Mouse (Mus musculus) kidney, embryonic 14.5 days (tissue): Measurements from ENCODE around the gene Akap2. TPM values are rescaled to one million over a fixed set of nuclear protein-coding genes. Genes with fewer than 3 reads are reported as not detected.

Experiments
- ATAC-seq: fragments of 200-750 bp; cut with Nextera tagmentation; 2 replicates; pipeline ENCODE4 v1.8.0; 2017; ENCODE audit warnings: moderate number of reproducible peaks, mild to moderate bottlenecking, moderate TSS enrichment, moderate library complexity; ENCODE audit not compliant: low FRiP score, low TSS enrichment
- H3K27ac ChIP-seq: fragments of 300-500 bp; sonication (generic); 2 replicates; pipeline ENCODE4 v1.5.1; 2014; ENCODE audit warnings: low read depth, mild to moderate bottlenecking, low read length, moderate library complexity, mixed read lengths
- H3K27me3 ChIP-seq: fragments of 300-500 bp; sonication (generic); 2 replicates; pipeline ENCODE4 v1.6.1; 2014; ENCODE audit warnings: mild to moderate bottlenecking, low read length; ENCODE audit not compliant: control insufficient read depth, insufficient read depth
- H3K36me3 ChIP-seq: fragments of 300-500 bp; sonication (generic); 2 replicates; pipeline ENCODE4 v1.6.1; 2014; ENCODE audit warnings: low read length, mixed read lengths; ENCODE audit not compliant: control insufficient read depth, insufficient read depth
- H3K4me1 ChIP-seq: fragments of 300-500 bp; sonication (generic); 2 replicates; pipeline ENCODE4 v1.6.1; 2014; ENCODE audit warnings: low read length, mixed read lengths; ENCODE audit not compliant: control insufficient read depth, insufficient read depth
- H3K4me2 ChIP-seq: fragments of 300-500 bp; sonication (generic); replicated peaks from 2 replicates; pipeline ENCODE4 v1.6.1; 2014; ENCODE audit warnings: low read depth, mild to moderate bottlenecking, low read length
- H3K4me3 ChIP-seq: fragments of 300-500 bp; sonication (generic); 2 replicates; pipeline ENCODE4 v1.5.1; 2014; ENCODE audit warnings: mild to moderate bottlenecking, low read length
- H3K9ac ChIP-seq: fragments of 300-500 bp; sonication (generic); 2 replicates; pipeline ENCODE4 v1.6.1; 2014; ENCODE audit warnings: low read depth, mild to moderate bottlenecking, low read length, moderate library complexity
- H3K9me3 ChIP-seq: fragments of 300-500 bp; sonication (generic); 2 replicates; pipeline ENCODE4 v1.6.1; 2016; ENCODE audit warnings: low read length; ENCODE audit not compliant: control insufficient read depth
- WGBS: fragments of 180-500 bp; shearing (Covaris S2); extraction: QIAGEN DNeasy Blood & Tissue Kit; methylation state at CpG from one replicate; pipeline ENCODE4 v1.1.7; 2014; 5-methylcytosine and 5-hydroxymethylcytosine counted together
- polyA plus RNA-seq: library from polyadenylated mRNA; unstranded; fragments of >200 nt; fragmentation: Nextera tagmentation; extraction: Ambion mirVana; gene quantifications from 2 replicates; pipeline ENCODE4 v1.2.1, GENCODE M21; 2014

Akap2 gene
- polyA plus RNA-seq, 1 experiment from 2014 or later = 24.0 TPM

GRCm38 (mm10) chr4:57821556-57822356 is 104.3 kb downstream of the Akap2 start:
- peak overlapping the region; percentile 18; the same call in 1 of the 2 replicates for H3K4me2 ChIP-seq
- H3K4me1 ChIP-seq = peaks cover 6% of the 10 kb centered on the region; the same call in 1 of the 2 replicates
- H3K9ac ChIP-seq = no peak overlapping the region; the same call in 1 of the 2 replicates
- H3K27ac ChIP-seq = peak overlapping the region; percentile 12; the same call in 1 of the 2 replicates
- no peaks in the 10 kb centered on the region for H3K9me3 ChIP-seq
- H3K36me3 ChIP-seq = no peaks in the 10 kb centered on the region
- no peak overlapping the region for H3K4me3 ChIP-seq
- 11% methylated on average over 11 of the region's 11 CpGs for WGBS
- ATAC-seq = peak; percentile 57; the same call in 1 of the 2 replicates
- H3K27me3 ChIP-seq = no peaks in the 10 kb centered on the region

GRCm38 (mm10) chr4:57822641-57823040 is 105.2 kb downstream of the Akap2 start:
- WGBS = 93% methylated on average over 5 of the region's 5 CpGs
- no peak overlapping the region for H3K4me3 ChIP-seq
- no peak overlapping the region for H3K4me2 ChIP-seq
- no peak overlapping the region for H3K27ac ChIP-seq
- ATAC-seq = no peak
- H3K4me1 ChIP-seq = peaks cover 6% of the 10 kb centered on the region; the same call in 1 of the 2 replicates
- H3K36me3 ChIP-seq = no peaks in the 10 kb centered on the region
- no peak overlapping the region for H3K9ac ChIP-seq
- no peaks in the 10 kb centered on the region for H3K27me3 ChIP-seq
- no peaks in the 10 kb centered on the region for H3K9me3 ChIP-seq

GRCm38 (mm10) chr4:57824626-57825240 is 107.3 kb downstream of the Akap2 start:
- no peak overlapping the region for H3K4me2 ChIP-seq
- H3K4me1 ChIP-seq = peaks cover 6% of the 10 kb centered on the region; the same call in 1 of the 2 replicates
- no peaks in the 10 kb centered on the region for H3K36me3 ChIP-seq
- H3K4me3 ChIP-seq = no peak overlapping the region
- H3K27me3 ChIP-seq = no peaks in the 10 kb centered on the region
- WGBS = 29% methylated on average over 8 of the region's 8 CpGs
- H3K27ac ChIP-seq = no peak overlapping the region
- H3K9ac ChIP-seq = no peak overlapping the region
- H3K9me3 ChIP-seq = no peaks in the 10 kb centered on the region
- ATAC-seq = no peak

- H3K9ac ChIP-seq = no peak overlapping the region
- peaks cover 6% of the 10 kb centered on the region; the same call in 1 of the 2 replicates for H3K4me1 ChIP-seq
- H3K36me3 ChIP-seq = no peaks in the 10 kb centered on the region
- H3K4me3 ChIP-seq = no peak overlapping the region
- H3K27ac ChIP-seq = no peak overlapping the region
- no peak for ATAC-seq
- 84% methylated on average over 7 of the region's 7 CpGs for WGBS
- H3K27me3 ChIP-seq = no peaks in the 10 kb centered on the region
- no peak overlapping the region for H3K4me2 ChIP-seq
- no peaks in the 10 kb centered on the region for H3K9me3 ChIP-seq
Observed at GRCm38 (mm10) chr4:57826272-57826671, 108.8 kb downstream of the Akap2 start.

GRCm38 (mm10) chr4:57829131-57829530 is 111.7 kb downstream of the Akap2 start:
- H3K27ac ChIP-seq = no peak overlapping the region
- no peaks in the 10 kb centered on the region for H3K27me3 ChIP-seq
- H3K4me3 ChIP-seq = no peak overlapping the region
- 75% methylated on average over 9 of the region's 9 CpGs for WGBS
- no peak overlapping the region for H3K9ac ChIP-seq
- no peak overlapping the region for H3K4me2 ChIP-seq
- no peak for ATAC-seq
- H3K4me1 ChIP-seq = peaks cover 18% of the 10 kb centered on the region
- H3K36me3 ChIP-seq = no peaks in the 10 kb centered on the region
- no peaks in the 10 kb centered on the region for H3K9me3 ChIP-seq

GRCm38 (mm10) chr4:57829740-57830139 is 112.3 kb downstream of the Akap2 start:
- no peak overlapping the region for H3K9ac ChIP-seq
- 62% methylated on average over 3 of the region's 3 CpGs for WGBS
- no peaks in the 10 kb centered on the region for H3K36me3 ChIP-seq
- H3K4me3 ChIP-seq = no peak overlapping the region
- ATAC-seq = peak; percentile 45; the same call in 1 of the 2 replicates
- H3K4me2 ChIP-seq = no peak overlapping the region
- H3K4me1 ChIP-seq = peaks cover 21% of the 10 kb centered on the region
- H3K27me3 ChIP-seq = no peaks in the 10 kb centered on the region
- no peaks in the 10 kb centered on the region for H3K9me3 ChIP-seq
- H3K27ac ChIP-seq = no peak overlapping the region

GRCm38 (mm10) chr4:57832318-57832717 is 114.9 kb downstream of the Akap2 start:
- no peak overlapping the region for H3K27ac ChIP-seq
- H3K9ac ChIP-seq = no peak overlapping the region
- H3K4me3 ChIP-seq = no peak overlapping the region
- H3K4me2 ChIP-seq = no peak overlapping the region
- 35% methylated on average over 7 of the region's 7 CpGs for WGBS
- H3K4me1 ChIP-seq = peaks cover 24% of the 10 kb centered on the region
- H3K9me3 ChIP-seq = no peaks in the 10 kb centered on the region
- no peaks in the 10 kb centered on the region for H3K27me3 ChIP-seq
- no peaks in the 10 kb centered on the region for H3K36me3 ChIP-seq
- no peak for ATAC-seq

GRCm38 (mm10) chr4:57833060-57833459 is 115.6 kb downstream of the Akap2 start:
- Histone ChIP-seq H3K36me3 (no peaks in the 10 kb centered on the region), H3K9me3 (no peaks in the 10 kb centered on the region), H3K4me2 (no peak overlapping the region), H3K27ac (peak overlapping the region; percentile 1; the same call in 1 of the 2 replicates), H3K4me3 (no peak overlapping the region), H3K4me1 (peaks cover 24% of the 10 kb centered on the region), H3K27me3 (no peaks in the 10 kb centered on the region), H3K9ac (no peak overlapping the region)
- 59% methylated on average over 4 of the region's 4 CpGs for WGBS
- ATAC-seq = no peak

- WGBS = 50% methylated on average over 4 of the region's 4 CpGs
- no peak overlapping the region for H3K27ac ChIP-seq
Observed at GRCm38 (mm10) chr4:57834141-57834540, 116.7 kb downstream of the Akap2 start.

More at GRCm38 (mm10) chr4:57834141-57834540, 116.7 kb downstream of the Akap2 start:
- H3K4me3 ChIP-seq = no peak overlapping the region
- no peak for ATAC-seq
- H3K27me3 ChIP-seq = no peaks in the 10 kb centered on the region
- H3K4me1 ChIP-seq = peaks cover 24% of the 10 kb centered on the region
- H3K36me3 ChIP-seq = no peaks in the 10 kb centered on the region
- no peak overlapping the region for H3K4me2 ChIP-seq
- no peaks in the 10 kb centered on the region for H3K9me3 ChIP-seq
- no peak overlapping the region for H3K9ac ChIP-seq
